Mouse (Mus musculus) left cerebral cortex, adult 8-10 months (tissue): ENCODE data around the gene Smarcc2. TPM values are rescaled to one million over a fixed set of nuclear protein-coding genes. Genes with fewer than 3 reads are reported as not detected.

ENCODE experiments used
- DNase-seq, 2 experiments: peaks; one replicate each; pipeline ENCODE4 v3.0.0; 2022; ENCODE audit warnings: low spot score in 2 of 2
- total RNA-seq, 4 experiments: library from RNA; stranded (reverse); gene quantifications; 2 replicates each; pipeline ENCODE4 v1.2.4; 2022

The Smarcc2 gene
- total RNA-seq, 4 experiments from 2014 or later, result 262 to 275 (median 268) TPM

GRCm38 (mm10) chr10:128511189-128511588 lies 52.1 kb downstream of the Smarcc2 start:
- no peak for DNase-seq

- DNase-seq, result no peak
These were observed 52.7 kb downstream of the Smarcc2 start for GRCm38 (mm10) chr10:128511761-128512160.

- no peak for DNase-seq
These were observed 56.0 kb downstream of the Smarcc2 start for GRCm38 (mm10) chr10:128515044-128515443.

GRCm38 (mm10) chr10:128516029-128516428 lies 57.0 kb downstream of the Smarcc2 start:
- DNase-seq, result no peak

- DNase-seq, result no peak
These were observed 57.6 kb downstream of the Smarcc2 start for GRCm38 (mm10) chr10:128516677-128517076.

- no peak for DNase-seq
These were observed 59.8 kb downstream of the Smarcc2 start for GRCm38 (mm10) chr10:128518833-128519232.

GRCm38 (mm10) chr10:128520591-128520990 lies 61.5 kb downstream of the Smarcc2 start:
- no peak for DNase-seq

GRCm38 (mm10) chr10:128522351-128522750 lies 63.3 kb downstream of the Smarcc2 start:
- no peak for DNase-seq

GRCm38 (mm10) chr10:128524111-128524731 lies 65.2 kb downstream of the Smarcc2 start:
- DNase-seq, result no peak

GRCm38 (mm10) chr10:128524732-128525662 lies 65.9 kb downstream of the Smarcc2 start:
- DNase-seq, result no peak

GRCm38 (mm10) chr10:128525671-128526308 lies 66.7 kb downstream of the Smarcc2 start, which contains the start of gene Esyt1:
Gene Esyt1, minus strand, starts transcription at chr10:128525871.
- peak; percentile 60 to 93 for DNase-seq

GRCm38 (mm10) chr10:128526366-128527356 lies 67.6 kb downstream of the Smarcc2 start:
- DNase-seq, result no peak

- DNase-seq, result no peak
These were observed 76.2 kb downstream of the Smarcc2 start for GRCm38 (mm10) chr10:128535206-128535605.

- DNase-seq, result no peak
These were observed 76.7 kb downstream of the Smarcc2 start for GRCm38 (mm10) chr10:128535624-128536265.

- peak; percentile 78 to 81 for DNase-seq
These were observed 77.4 kb downstream of the Smarcc2 start for GRCm38 (mm10) chr10:128536266-128536940.

- DNase-seq, result no peak
These were observed 79.4 kb downstream of the Smarcc2 start for GRCm38 (mm10) chr10:128538340-128538870.
